Mouse (Mus musculus): ENCODE data around the gene Des.
A peak's percentile ranks its signal among the peaks of the same experiment; 100 is the strongest.

The Des gene

DNA sequence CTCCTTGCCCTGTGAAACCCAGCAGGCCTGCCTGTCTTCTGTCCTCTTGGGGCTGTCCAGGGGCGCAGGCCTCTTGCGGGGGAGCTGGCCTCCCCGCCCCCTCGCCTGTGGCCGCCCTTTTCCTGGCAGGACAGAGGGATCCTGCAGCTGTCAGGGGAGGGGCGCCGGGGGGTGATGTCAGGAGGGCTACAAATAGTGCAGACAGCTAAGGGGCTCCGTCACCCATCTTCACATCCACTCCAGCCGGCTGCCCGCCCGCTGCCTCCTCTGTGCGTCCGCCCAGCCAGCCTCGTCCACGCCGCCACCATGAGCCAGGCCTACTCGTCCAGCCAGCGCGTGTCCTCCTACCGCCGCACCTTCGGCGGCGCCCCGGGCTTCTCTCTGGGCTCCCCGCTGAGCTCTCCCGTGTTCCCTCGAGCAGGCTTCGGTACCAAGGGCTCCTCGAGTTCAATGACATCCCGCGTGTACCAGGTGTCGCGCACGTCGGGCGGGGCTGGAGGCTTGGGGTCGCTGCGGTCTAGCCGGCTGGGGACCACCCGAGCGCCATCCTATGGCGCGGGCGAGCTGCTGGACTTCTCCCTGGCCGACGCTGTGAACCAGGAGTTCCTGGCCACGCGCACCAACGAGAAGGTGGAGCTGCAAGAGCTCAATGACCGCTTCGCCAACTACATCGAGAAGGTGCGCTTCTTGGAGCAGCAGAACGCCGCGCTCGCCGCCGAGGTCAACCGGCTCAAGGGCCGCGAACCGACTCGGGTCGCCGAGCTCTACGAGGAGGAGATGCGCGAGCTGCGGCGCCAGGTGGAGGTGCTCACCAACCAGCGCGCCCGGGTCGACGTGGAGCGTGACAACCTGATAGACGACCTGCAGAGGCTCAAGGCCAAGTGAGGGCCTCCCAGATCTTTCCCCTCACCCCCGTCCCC, at the start of gene Des:
TSS of gene Des (plus strand) at position 218 of the 920 bp plus-strand sequence.
- peak; percentile 61 for DNase-seq (ENCODE audit: low spot score)

- DNase-seq (ENCODE audit: low spot score) = no peak
Observed at GRCm38 (mm10) chr1:75311694-75312093, 48.4 kb upstream of the Des start.

GRCm38 (mm10) chr1:75315011-75315410, 45.1 kb upstream of the Des start:
- no peak for DNase-seq (ENCODE audit: low spot score)

DNA sequence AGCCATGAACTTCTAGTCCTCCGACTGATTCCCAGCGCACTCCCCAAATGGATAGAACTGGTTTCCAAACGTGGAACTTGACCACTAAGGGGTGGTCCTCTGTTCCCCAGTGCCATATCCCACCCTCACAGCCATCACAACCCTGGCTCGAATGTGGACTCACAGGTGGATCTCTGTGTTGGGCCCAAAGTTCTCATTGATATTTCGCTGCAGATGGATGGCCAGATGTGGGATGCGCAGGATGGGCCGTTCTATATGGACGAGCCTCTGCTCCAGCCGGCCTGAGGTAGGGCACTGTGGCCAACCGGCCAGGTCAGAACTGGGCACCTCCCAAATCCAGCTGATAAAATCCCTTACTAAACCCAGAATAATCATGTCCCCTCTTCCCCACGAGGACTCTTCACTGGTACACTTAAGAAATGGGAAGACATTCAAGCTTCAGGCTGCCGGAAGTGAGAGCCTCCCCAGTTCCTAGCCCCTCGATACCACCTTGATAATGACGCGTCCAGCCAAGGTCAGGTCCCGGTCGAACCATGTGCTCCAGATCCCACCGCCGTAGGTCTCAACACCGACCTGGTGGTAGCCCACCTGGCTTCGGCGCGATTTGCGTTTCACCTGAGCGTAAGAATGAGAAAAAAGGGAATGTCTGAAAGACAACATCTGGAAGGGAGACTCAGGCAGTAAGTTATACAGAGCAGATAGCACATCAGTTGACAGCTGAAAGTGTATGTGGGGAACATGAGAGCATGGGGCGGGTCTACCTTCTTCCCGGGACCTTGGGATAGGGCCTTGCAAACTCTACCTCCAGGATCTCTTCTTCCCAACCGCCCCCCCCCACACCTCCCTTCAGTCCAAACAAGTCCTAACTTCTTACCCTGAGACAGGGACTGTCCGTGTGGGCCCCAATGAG, 44.4 kb upstream of the Des start:
- no peak for DNase-seq (ENCODE audit: low spot score)

GRCm38 (mm10) chr1:75316861-75317240, 43.3 kb upstream of the Des start:
- DNase-seq (ENCODE audit: low spot score) = peak; percentile 79

DNA sequence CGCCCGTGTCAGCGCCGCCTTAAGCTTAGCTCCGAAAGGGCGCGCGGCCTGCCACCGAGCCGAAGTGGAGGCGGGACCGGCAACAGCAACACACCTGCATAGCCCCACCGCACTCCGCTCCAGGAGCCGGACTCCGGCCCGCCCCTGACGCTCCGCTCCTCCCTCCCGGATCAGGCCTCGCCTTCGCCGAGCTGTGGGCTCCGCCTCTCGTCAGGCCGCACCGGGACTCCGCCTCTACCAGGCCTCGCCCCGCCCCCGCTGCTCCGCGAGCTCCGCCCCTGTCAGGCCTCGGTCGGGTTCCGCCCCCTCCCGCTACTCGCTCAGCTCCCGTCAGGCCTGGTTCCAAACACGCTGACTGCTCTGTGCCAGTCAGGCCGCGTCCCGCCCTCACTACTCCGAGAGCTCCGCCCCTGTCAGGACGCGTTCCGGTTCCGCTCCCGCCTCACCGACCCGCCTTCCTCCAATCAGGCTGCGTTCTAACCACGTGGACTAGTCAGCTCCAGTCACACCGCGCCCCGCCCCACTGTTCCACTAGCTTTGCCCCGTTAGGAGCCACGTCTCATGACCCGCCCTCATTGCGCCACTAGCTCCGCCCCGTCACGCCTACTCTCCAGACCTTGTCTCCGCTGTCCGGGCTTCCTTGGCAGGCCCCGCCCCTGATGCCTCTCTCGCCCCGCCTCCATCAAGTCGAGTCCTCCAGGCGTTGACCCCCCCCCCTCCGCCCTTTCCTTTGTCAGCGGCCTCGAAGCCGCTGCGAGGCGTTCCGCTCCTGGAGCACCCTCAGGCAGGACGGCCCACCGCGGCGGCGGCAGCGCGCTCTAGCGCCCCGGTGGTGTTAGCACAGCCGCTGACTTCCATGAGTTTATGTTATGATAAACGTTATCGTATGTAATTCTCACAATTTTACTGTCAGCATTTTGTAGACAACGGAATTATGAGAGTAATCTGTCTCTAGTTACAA, 42.6 kb upstream of the Des start, which contains the start of gene Dnpep:
TSS of gene Dnpep (minus strand) at position 750 of the 961 bp plus-strand sequence.
- DNase-seq (ENCODE audit: low spot score) = peak; percentile 100

- no peak for DNase-seq (ENCODE audit: low spot score)
Observed at GRCm38 (mm10) chr1:75318301-75318700, 41.8 kb upstream of the Des start.

DNA sequence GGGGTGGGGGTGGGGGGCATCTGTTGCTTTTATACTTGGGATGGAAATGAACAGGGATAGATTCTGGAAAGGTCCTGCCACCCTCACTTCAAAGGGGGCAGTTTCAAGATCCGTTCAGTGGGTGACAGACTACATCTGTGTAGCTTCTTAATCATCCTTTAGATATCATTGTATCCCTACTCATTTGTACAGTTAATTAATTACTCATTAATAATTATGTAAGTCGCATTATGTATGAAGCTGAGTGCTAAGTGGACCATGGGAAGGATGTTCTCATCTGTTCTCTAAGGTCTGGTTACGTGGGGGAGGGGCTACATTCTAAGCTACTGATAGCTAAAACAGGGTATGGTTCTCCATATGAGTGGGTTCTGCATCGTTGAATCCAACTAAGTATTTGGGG, 41.4 kb upstream of the Des start:
- DNase-seq (ENCODE audit: low spot score) = no peak

- no peak for DNase-seq (ENCODE audit: low spot score)
Observed at GRCm38 (mm10) chr1:75319166-75319565, 41.0 kb upstream of the Des start.

DNA sequence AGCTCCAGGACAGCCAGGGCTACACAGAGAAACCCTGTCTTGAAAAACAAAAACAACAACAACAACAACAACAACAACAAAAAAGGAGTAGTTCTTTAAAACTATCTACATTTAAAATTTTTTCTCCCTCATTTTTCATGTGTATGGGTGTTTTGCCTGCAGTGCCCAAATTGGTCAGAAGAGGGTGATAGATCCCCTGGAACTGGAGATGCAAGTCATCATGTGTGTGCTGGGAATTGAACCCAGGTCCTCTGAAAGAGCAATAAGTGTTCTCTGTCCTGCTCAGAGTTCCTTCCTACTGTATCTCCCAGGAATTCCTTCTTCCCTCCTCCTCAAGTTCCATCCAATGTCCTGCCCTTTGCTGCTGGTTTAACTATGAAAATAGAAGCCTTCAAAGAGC, 32.7 kb upstream of the Des start:
- no peak for DNase-seq (ENCODE audit: low spot score)

- no peak for DNase-seq (ENCODE audit: low spot score)
Observed at GRCm38 (mm10) chr1:75331271-75331670, 28.9 kb upstream of the Des start.

DNA sequence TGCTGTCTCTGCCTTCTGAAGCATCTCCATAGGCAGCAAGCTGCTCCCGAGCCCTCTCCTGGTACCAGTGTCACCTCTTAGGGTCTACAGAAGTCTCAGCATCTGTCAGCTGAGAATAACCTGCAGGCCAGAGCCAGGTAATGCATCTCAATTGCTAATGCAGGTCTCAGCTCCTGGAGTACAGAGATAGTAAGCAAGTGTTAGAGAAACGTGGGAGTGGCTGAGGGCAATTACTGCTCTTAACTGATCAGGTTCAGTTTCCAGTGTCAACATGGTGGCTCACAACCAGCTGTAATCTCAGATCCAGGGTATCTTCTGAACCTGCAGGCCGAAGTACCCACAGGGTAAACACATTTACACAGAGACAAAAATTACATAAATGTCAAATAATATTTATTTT, 23.7 kb upstream of the Des start:
- no peak for DNase-seq (ENCODE audit: low spot score)

DNA sequence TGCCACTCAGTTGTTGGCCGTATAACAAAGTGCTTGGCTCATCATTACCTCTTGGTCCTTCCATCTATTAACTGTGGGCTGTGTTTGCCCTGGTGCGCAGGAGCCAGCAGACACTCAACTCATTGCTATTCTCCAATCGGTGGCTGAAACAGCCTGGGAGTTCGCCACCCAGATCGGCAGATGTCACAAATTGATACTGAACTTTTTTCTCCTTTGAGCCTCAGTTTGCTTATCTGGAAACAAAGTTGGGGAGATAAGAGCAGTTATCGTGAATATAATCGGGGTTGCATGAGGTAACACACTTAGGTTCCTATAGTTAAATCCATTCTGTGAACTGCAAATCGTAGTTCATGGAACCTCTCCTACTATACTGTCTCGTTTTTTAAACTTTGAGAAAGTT, 23.0 kb upstream of the Des start:
- DNase-seq (ENCODE audit: low spot score) = no peak

DNA sequence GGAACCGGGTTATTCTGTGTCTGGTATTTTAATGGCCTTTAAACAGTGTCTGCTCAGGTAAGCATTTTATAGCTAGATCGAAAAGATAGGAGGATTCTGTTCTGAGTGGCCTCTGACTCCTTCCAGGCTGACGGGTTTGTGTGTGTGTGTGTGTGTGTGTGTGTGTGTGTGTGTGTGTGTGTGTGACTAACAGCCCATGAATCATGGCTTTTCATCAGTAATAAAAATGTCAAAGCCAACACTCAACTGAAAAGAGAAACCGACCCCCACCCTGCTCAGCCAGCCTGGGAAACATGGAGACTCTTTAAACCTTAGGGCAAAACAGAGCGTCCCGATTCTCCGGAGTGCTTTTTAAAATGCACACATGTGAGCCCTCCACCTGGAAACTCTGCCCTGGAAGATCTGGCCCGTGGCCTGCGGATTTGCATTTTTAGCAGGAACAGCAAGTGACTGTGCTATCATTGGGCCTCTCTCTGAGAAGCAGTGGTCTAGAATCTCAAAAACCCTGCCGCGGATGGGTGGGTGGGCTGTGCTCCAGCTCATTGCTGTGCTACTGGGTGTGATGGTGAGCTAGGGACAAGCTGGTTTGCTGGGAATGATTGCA, 21.9 kb upstream of the Des start:
- no peak for DNase-seq (ENCODE audit: low spot score)

DNA sequence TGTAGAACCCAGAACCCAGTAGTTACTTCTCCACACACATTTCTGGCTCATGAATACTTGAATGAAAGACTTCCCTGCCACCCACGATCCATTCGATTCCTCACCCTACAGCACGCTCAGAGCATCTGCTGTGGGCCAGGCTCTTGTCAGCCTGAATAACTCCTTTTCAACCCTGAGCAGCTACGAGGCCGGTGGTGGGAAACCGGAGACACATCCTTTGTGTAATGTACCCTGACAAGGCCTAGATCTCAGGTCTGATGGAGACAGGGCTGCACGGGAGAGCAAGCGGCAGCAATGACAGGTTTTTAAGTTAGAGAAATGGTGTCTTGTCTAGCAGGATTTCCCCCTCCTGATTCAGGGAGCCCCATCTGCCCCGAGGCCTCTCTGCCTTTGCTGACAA, 20.8 kb upstream of the Des start:
- DNase-seq (ENCODE audit: low spot score) = no peak

DNA sequence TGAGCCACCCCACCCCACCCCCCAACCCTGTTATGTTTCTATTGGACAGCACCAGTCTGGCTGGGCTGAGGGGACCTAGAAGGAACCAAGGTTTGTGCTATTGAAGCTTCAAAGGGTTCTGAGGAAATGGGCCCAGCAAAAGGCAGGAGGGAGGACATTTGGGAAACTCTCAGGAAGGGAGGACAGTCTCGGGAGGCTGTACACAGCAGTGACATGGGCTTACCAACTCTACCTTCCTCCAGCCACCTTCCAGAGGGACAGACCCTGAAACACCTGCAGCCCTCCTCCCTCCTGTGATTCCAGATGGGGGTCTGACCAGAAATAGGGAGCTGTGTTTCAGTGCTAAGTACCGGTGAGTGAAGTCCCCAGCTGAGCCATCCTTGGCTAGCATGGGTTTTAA, 19.6 kb upstream of the Des start:
- no peak for DNase-seq (ENCODE audit: low spot score)

DNA sequence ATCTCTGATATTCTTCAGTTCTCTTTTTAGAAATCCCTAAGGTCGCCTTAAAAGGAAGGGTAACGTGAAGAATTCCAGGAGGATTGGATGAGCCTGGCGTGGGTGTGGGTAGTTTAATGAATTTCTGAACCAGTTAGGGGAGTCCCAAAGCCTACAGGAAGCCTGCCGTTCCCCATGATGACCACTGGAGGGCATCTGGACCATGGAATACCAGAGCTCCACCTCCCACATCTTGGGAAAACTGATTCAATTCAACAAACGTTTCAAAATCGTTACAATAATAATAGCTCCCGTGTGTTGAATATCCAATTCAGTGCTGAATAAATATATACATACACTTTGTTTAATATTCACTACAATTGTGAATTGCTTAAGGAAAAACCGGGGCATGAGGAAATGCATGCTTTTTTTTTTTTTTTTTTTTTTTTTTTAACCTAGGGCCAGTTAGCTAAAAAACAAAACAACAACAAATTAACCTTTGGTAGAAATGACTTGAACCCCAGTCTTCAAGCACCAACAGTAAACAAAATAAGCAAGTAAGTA, 17.2 kb upstream of the Des start:
- peak; percentile 68 for DNase-seq (ENCODE audit: low spot score)

GRCm38 (mm10) chr1:75344291-75345035, 15.7 kb upstream of the Des start:
- no peak for DNase-seq (ENCODE audit: low spot score)

- DNase-seq (ENCODE audit: low spot score) = no peak
Observed at GRCm38 (mm10) chr1:75345036-75345935, 14.8 kb upstream of the Des start.

All from ovary, postnatal 14 days (tissue).